Mouse (Mus musculus): Measurements from ENCODE around the gene Commd2.
A peak's percentile ranks its signal among the peaks of the same experiment; 100 is the strongest.

Commd2 gene

DNA sequence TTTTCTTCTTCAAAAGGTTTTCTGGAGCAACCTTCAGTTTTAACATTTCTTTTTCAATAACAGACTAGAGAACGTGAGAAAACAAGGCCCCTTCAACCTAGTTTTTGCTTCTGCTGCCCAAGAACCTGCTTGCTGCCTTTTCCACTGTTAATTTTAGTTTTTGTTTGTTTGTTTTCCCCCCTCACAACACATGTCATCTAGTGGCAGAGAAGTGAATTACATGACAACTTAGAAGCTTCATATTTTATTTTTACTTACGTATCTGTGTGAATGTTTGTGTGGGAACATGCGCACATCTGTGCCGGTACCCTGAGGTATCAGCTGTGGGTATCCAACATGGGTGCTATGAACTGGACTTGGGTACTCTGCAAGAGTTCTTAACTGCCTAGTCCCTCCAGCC, 35.9 kb downstream of the Commd2 start:
- DNase-seq (ENCODE audit: low read depth) = peak; percentile 10

DNA sequence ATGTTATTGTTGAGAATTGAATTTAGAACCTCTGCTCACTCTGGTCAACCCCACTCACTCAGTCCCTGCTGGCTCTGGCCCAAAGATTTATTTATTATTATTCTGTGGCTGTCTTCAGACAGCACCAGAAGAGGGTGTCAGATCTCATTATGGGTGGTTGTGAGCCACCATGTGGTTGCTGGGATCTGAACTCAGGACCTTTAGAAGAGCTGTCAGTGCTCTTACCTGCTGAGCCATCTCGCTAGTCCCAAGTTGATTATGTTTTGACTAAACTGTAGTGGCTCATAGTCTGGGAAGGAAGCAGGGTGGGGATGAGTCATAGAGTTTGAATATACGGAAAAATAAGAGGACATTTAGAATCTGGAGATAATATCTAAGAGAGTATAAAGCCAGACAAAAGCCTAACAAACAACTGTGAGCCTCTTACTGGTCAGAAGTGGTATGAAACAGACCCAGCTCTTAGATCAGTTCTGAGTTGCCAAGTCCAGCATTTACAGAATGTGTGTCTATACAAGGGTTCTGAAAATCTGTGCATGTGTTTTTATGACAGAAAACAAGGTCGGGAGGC, 39.0 kb downstream of the Commd2 start:
- DNase-seq (ENCODE audit: low read depth) = peak; percentile 57

DNA sequence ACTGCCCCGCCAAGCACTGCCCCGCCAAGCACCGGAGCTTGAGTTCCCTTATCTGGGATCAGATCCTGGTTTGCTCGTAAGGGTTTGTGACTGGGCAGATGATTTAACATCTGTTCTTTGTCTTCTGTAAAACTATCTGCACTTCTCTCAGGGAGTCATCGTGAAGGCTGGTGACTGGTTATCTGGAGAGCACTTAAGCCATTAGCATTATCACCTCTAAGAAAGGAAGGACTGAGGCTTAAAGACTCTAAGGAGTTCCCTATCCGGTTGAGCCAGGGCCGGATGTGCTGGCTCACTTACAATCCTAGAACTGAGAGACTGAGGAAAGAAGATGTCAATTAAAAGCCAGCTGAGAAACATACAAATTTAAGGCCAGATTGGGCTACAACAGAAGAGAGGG, 39.7 kb downstream of the Commd2 start:
- no peak for DNase-seq (ENCODE audit: low read depth)

DNA sequence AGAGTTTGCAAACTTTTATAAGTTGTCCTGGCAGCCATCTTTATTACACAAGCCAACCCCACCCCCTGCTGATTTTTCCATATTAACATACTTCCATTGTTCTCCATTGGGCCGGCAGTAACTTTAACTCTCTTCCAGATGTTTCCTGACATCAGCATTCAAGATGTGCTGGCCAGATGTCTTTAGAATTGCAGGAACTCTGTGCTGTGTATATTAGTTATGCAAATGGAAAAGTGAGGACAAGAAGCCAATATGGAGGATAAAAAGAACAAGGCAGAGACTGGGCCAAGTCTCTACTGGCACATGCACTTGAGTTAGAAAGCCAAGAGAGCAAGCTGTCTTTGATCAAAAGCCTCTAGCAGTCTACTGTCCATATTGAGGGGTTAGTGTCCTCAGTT, 46.9 kb downstream of the Commd2 start:
- DNase-seq (ENCODE audit: low read depth) = no peak

- no peak for DNase-seq (ENCODE audit: low read depth)
Measured at GRCm38 (mm10) chr3:57603891-57604617, 47.5 kb downstream of the Commd2 start.

DNA sequence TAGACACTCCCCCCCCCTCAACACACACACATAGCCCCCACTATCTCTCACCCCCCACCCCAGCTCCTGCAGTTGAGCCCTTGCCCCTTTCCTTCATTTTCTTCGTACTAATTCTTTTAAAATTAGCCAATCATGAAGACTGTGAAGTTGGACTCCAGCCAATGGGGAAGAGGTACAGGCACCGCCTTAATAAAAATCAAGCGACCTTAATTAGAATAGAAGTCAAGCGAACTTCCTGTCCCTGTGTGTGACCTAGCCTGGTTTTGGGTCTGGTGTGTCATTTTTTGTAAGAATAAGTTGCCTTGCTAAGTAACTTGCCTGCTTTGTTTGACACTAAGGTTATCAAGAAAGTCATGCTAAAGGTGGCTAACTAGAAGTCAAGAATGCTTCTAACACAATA, 48.9 kb downstream of the Commd2 start:
- no peak for DNase-seq (ENCODE audit: low read depth)

DNA sequence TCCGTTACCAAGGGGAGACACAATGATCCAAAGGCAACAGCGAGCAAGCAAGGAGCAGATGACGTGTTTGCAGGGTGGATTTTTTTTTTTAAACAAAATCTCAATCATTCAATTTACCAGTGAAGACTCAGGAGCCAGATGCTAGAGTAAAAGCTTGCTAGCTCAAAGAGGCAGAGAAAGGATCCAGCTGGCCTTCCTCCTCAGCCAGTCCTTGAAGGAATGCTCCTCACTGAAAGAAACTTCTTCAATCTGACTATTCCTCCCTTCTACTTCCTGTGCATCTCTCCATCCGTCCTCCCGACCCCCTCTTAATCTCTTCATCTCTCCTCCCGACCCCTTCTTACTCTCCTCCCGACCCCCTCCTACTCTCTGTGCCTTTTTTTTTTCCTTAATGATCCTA, 54.9 kb downstream of the Commd2 start:
- DNase-seq (ENCODE audit: low read depth) = no peak

DNA sequence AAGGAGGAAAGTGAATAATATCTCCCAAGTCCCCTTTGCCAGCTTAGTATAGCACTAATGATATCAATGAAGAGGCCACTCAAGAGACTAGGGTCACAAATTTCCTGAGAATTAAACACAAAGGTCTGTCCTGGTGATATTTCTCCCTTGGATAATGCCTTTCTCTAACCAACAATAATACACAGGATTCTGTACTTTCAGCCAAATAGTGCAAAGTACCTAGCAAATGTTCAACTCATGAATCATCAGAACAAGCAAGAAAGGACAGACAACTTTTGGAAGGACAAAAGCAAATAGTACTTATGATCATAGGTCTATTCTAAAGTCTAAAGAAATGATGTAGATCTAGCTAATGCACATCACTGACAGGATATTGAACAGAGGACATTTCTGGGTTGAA, 56.0 kb downstream of the Commd2 start:
- DNase-seq (ENCODE audit: low read depth) = no peak

Measured in 416B (cell line).